Mouse (Mus musculus) limb, embryonic 13.5 days (tissue): Measurements from ENCODE around the gene Snx1. TPM values are rescaled to one million over a fixed set of nuclear protein-coding genes. Genes with fewer than 3 reads are reported as not detected.
A peak's percentile ranks its signal among the peaks of the same experiment; 100 is the strongest.

Source experiments
- ATAC-seq: fragments of 200-750 bp; cut with Nextera tagmentation; 2 replicates; pipeline ENCODE4 v1.8.0; 2017; ENCODE audit warnings: low read depth, moderate number of reproducible peaks, moderate TSS enrichment; ENCODE audit not compliant: low FRiP score
- H3K27ac ChIP-seq: fragments of 300-500 bp; sonication (generic); 2 replicates; pipeline ENCODE4 v1.5.1; 2015; ENCODE audit warnings: inconsistent platforms, mild to moderate bottlenecking, moderate library complexity
- H3K27me3 ChIP-seq: fragments of 300-500 bp; sonication (generic); 2 replicates; pipeline ENCODE4 v1.6.1; 2015; ENCODE audit warnings: mild to moderate bottlenecking, inconsistent platforms
- H3K36me3 ChIP-seq: fragments of 300-500 bp; sonication (generic); 2 replicates; pipeline ENCODE4 v1.6.1; 2015; ENCODE audit warnings: inconsistent platforms, mild to moderate bottlenecking, moderate library complexity
- H3K4me1 ChIP-seq: fragments of 300-500 bp; sonication (generic); 2 replicates; pipeline ENCODE4 v1.6.1; 2015; ENCODE audit warnings: inconsistent platforms
- H3K4me2 ChIP-seq: fragments of 300-500 bp; sonication (generic); replicated peaks from 2 replicates; pipeline ENCODE4 v1.6.1; 2015; ENCODE audit warnings: inconsistent platforms, mild to moderate bottlenecking, moderate library complexity
- H3K4me3 ChIP-seq: fragments of 300-500 bp; sonication (generic); 2 replicates; pipeline ENCODE4 v1.5.1; 2015; ENCODE audit warnings: moderate library complexity, mild to moderate bottlenecking, inconsistent platforms
- H3K9ac ChIP-seq: fragments of 300-500 bp; sonication (generic); 2 replicates; pipeline ENCODE4 v1.6.1; 2015; ENCODE audit warnings: mild to moderate bottlenecking, inconsistent platforms
- H3K9me3 ChIP-seq: fragments of 300-500 bp; sonication (generic); 2 replicates; pipeline ENCODE4 v1.6.1; 2016; ENCODE audit warnings: inconsistent platforms
- WGBS: fragments of 180-500 bp; shearing (Covaris S2); methylation state at CpG from one replicate; pipeline ENCODE4 v1.1.7; 2015; 5-methylcytosine and 5-hydroxymethylcytosine counted together
- polyA plus RNA-seq: library from polyadenylated mRNA; unstranded; fragments of >200 nt; fragmentation: Nextera tagmentation; extraction: Ambion mirVana; gene quantifications from 2 replicates; pipeline ENCODE4 v1.2.1, GENCODE M21; 2015

Gene Snx1
- polyA plus RNA-seq, 1 experiment from 2014 or later, result 134 TPM

- Histone ChIP-seq H3K27me3 (no peaks in the 10 kb centered on the region), H3K4me3 (peak overlapping the region; percentile 85), H3K36me3 (peaks cover 28% of the 10 kb centered on the region), H3K9me3 (no peaks in the 10 kb centered on the region), H3K4me2 (peak overlapping the region; percentile 88), H3K4me1 (peaks cover 21% of the 10 kb centered on the region), H3K9ac (peak overlapping the region; percentile 91), H3K27ac (peak overlapping the region; percentile 78)
- peak; percentile 60 for ATAC-seq
- under 1% methylated on average over 20 of the region's 20 CpGs for WGBS
Measured at GRCm38 (mm10) chr9:66060308-66060647, 66.1 kb downstream of the Snx1 start.

GRCm38 (mm10) chr9:66059583-66060307 is 66.6 kb downstream of the Snx1 start, which contains the start of gene Ppib:
Ppib (plus strand) TSS chr9:66060222.
- Histone ChIP-seq H3K9ac (peak within 1 kb of the TSS; percentile 91), H3K4me1 (peaks cover 21% of the 10 kb centered on the region), H3K27ac (peak within 1 kb of the TSS; percentile 78), H3K36me3 (peaks cover 25% of the 10 kb centered on the region), H3K4me3 (peak within 1 kb of the TSS; percentile 85), H3K27me3 (no peaks in the 10 kb centered on the region), H3K9me3 (no peaks in the 10 kb centered on the region), H3K4me2 (peak within 1 kb of the TSS; percentile 88)
- peak; percentile 97 for ATAC-seq
- WGBS, result 2% methylated on average over 51 of the region's 51 CpGs

GRCm38 (mm10) chr9:66053620-66054019 is 72.8 kb downstream of the Snx1 start:
- Histone ChIP-seq H3K27me3 (no peaks in the 10 kb centered on the region), H3K9me3 (no peaks in the 10 kb centered on the region), H3K36me3 (no peaks in the 10 kb centered on the region; the same call in 1 of the 2 replicates), H3K4me1 (0 out of 2 replicates have a peak, but pooled peaks cover 2% of the 10 kb centered on the region), H3K4me2 (no peak overlapping the region), H3K27ac (no peak overlapping the region), H3K9ac (no peak overlapping the region), H3K4me3 (no peak overlapping the region)
- ATAC-seq, result no peak
- 36% methylated on average over 1 of the region's 1 CpGs for WGBS

GRCm38 (mm10) chr9:66052731-66053130 is 73.7 kb downstream of the Snx1 start:
- H3K27ac ChIP-seq, result no peak overlapping the region
- no peak for ATAC-seq
- no peaks in the 10 kb centered on the region for H3K9me3 ChIP-seq
- WGBS, result 82% methylated on average over 1 of the region's 1 CpGs
- H3K27me3 ChIP-seq, result no peaks in the 10 kb centered on the region
- no peak overlapping the region for H3K9ac ChIP-seq
- no peaks in the 10 kb centered on the region; the same call in 1 of the 2 replicates for H3K36me3 ChIP-seq
- H3K4me3 ChIP-seq, result no peak overlapping the region
- H3K4me2 ChIP-seq, result no peak overlapping the region
- no peaks in the 10 kb centered on the region for H3K4me1 ChIP-seq

- ATAC-seq, result no peak
- Histone ChIP-seq H3K36me3 (no peaks in the 10 kb centered on the region; the same call in 1 of the 2 replicates), H3K9me3 (no peaks in the 10 kb centered on the region), H3K27me3 (no peaks in the 10 kb centered on the region), H3K4me1 (no peaks in the 10 kb centered on the region), H3K4me2 (no peak overlapping the region), H3K9ac (no peak overlapping the region), H3K27ac (no peak overlapping the region), H3K4me3 (no peak overlapping the region)
- WGBS, result 69% methylated on average over 4 of the region's 4 CpGs
Measured at GRCm38 (mm10) chr9:66051493-66051892, 74.9 kb downstream of the Snx1 start.

GRCm38 (mm10) chr9:66049931-66050601 is 76.3 kb downstream of the Snx1 start:
- 76% methylated on average over 6 of the region's 6 CpGs for WGBS
- no peaks in the 10 kb centered on the region for H3K9me3 ChIP-seq
- peaks cover 2% of the 10 kb centered on the region; the same call in 1 of the 2 replicates for H3K36me3 ChIP-seq
- no peaks in the 10 kb centered on the region for H3K27me3 ChIP-seq
- no peaks in the 10 kb centered on the region for H3K4me1 ChIP-seq
- H3K4me2 ChIP-seq, result no peak overlapping the region
- no peak overlapping the region for H3K27ac ChIP-seq
- no peak for ATAC-seq
- H3K9ac ChIP-seq, result no peak overlapping the region
- no peak overlapping the region for H3K4me3 ChIP-seq

- Histone ChIP-seq H3K36me3 (peaks cover 37% of the 10 kb centered on the region), H3K27ac (no peak overlapping the region), H3K9me3 (no peaks in the 10 kb centered on the region), H3K4me2 (no peak overlapping the region), H3K4me3 (no peak overlapping the region), H3K9ac (no peak overlapping the region), H3K27me3 (no peaks in the 10 kb centered on the region), H3K4me1 (no peaks in the 10 kb centered on the region)
- 94% methylated on average over 3 of the region's 3 CpGs for WGBS
- ATAC-seq, result no peak
Measured at GRCm38 (mm10) chr9:66043241-66043640, 83.1 kb downstream of the Snx1 start.

GRCm38 (mm10) chr9:66042331-66042730 is 84.1 kb downstream of the Snx1 start:
- Histone ChIP-seq H3K4me2 (no peak overlapping the region), H3K27ac (no peak overlapping the region), H3K9me3 (no peaks in the 10 kb centered on the region), H3K9ac (no peak overlapping the region), H3K36me3 (peaks cover 42% of the 10 kb centered on the region), H3K27me3 (no peaks in the 10 kb centered on the region), H3K4me1 (no peaks in the 10 kb centered on the region), H3K4me3 (no peak overlapping the region)
- 86% methylated on average over 4 of the region's 4 CpGs for WGBS
- no peak for ATAC-seq

- H3K4me1 ChIP-seq, result no peaks in the 10 kb centered on the region
- ATAC-seq, result no peak
- 92% methylated on average over 3 of the region's 3 CpGs for WGBS
Measured at GRCm38 (mm10) chr9:66040801-66041200, 85.6 kb downstream of the Snx1 start.

GRCm38 (mm10) chr9:66039290-66039689 is 87.1 kb downstream of the Snx1 start:
- H3K4me3 ChIP-seq, result no peak overlapping the region
- no peaks in the 10 kb centered on the region for H3K9me3 ChIP-seq
- peaks cover 51% of the 10 kb centered on the region for H3K36me3 ChIP-seq

More at GRCm38 (mm10) chr9:66040801-66041200, 85.6 kb downstream of the Snx1 start:
- no peak overlapping the region for H3K4me3 ChIP-seq
- peaks cover 48% of the 10 kb centered on the region for H3K36me3 ChIP-seq
- no peaks in the 10 kb centered on the region for H3K27me3 ChIP-seq
- H3K27ac ChIP-seq, result no peak overlapping the region
- H3K4me2 ChIP-seq, result no peak overlapping the region
- no peaks in the 10 kb centered on the region for H3K9me3 ChIP-seq
- no peak overlapping the region for H3K9ac ChIP-seq

GRCm38 (mm10) chr9:66038581-66038980 is 87.8 kb downstream of the Snx1 start:
- H3K27me3 ChIP-seq, result no peaks in the 10 kb centered on the region
- no peak for ATAC-seq
- H3K27ac ChIP-seq, result no peak overlapping the region
- H3K4me2 ChIP-seq, result no peak overlapping the region
- 94% methylated on average over 4 of the region's 4 CpGs for WGBS
- no peaks in the 10 kb centered on the region for H3K4me1 ChIP-seq
- H3K9me3 ChIP-seq, result no peaks in the 10 kb centered on the region
- H3K9ac ChIP-seq, result no peak overlapping the region
- H3K4me3 ChIP-seq, result no peak overlapping the region
- H3K36me3 ChIP-seq, result peaks cover 52% of the 10 kb centered on the region

More at GRCm38 (mm10) chr9:66039290-66039689, 87.1 kb downstream of the Snx1 start:
- WGBS, result 82% methylated on average over 4 of the region's 4 CpGs
- no peaks in the 10 kb centered on the region for H3K4me1 ChIP-seq
- ATAC-seq, result no peak
- no peak overlapping the region for H3K9ac ChIP-seq
- no peaks in the 10 kb centered on the region for H3K27me3 ChIP-seq
- no peak overlapping the region for H3K27ac ChIP-seq
- H3K4me2 ChIP-seq, result no peak overlapping the region
